Mouse (Mus musculus) heart, postnatal 0 days (tissue): Measurements from ENCODE around the gene Mcfd2.

Source experiments
- CTCF ChIP-seq: IDR thresholded peaks from 2 replicates; pipeline ENCODE4 v1.5.1; 2016; ENCODE audit warnings: antibody characterized with exemption, control low read depth, low read depth
- EP300 ChIP-seq: IDR thresholded peaks from 2 replicates; pipeline ENCODE4 v1.6.1; 2016; ENCODE audit warnings: antibody characterized with exemption, low read depth

DNA sequence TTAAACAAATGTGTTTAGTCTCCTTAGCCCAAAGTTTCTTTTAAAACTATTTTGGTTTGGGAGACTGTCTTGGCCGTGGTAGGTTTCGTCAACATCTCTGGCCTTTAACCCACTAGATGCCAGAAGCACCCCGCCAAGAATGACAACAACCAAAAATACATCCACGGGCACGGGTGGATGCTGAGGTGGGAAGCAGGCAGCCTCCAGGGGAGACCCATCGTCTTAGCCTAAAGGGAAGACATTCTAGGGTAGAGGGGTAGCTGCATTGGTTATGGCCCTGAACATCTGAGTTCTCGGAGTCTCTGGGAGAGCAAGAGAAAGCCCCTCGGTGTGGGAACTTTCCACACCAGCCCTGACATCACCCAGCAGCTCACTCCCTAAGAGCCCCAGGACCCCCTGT is 48.4 kb upstream of the Mcfd2 start:
- no peak for TF ChIP-seq EP300
- TF ChIP-seq CTCF: no peak
